Mouse (Mus musculus) lung, embryonic 15.5 days (tissue): ENCODE data around the gene Rfxap. TPM values are rescaled to one million over a fixed set of nuclear protein-coding genes. Genes with fewer than 3 reads are reported as not detected.
"Not testable (repeated sequence)": the region's sequence is repeated elsewhere in the genome, so short reads cannot be mapped to it uniquely, and the experiment has no call there.

Experiments
- ATAC-seq: fragments of 200-750 bp; cut with Nextera tagmentation; 2 replicates; pipeline ENCODE4 v1.8.0; 2017; ENCODE audit warnings: moderate number of reproducible peaks, borderline replicate concordance; ENCODE audit not compliant: low FRiP score, low TSS enrichment; ENCODE audit errors: extremely low read depth
- H3K27ac ChIP-seq: fragments of 300-500 bp; sonication (generic); 2 replicates; pipeline ENCODE4 v1.5.1; 2015; ENCODE audit warnings: moderate library complexity, mild to moderate bottlenecking, inconsistent platforms
- H3K27me3 ChIP-seq: fragments of 300-500 bp; sonication (generic); 2 replicates; pipeline ENCODE4 v1.6.1; 2015; ENCODE audit warnings: inconsistent platforms
- H3K36me3 ChIP-seq: fragments of 300-500 bp; sonication (generic); 2 replicates; pipeline ENCODE4 v1.6.1; 2015; ENCODE audit warnings: inconsistent platforms
- H3K4me1 ChIP-seq: fragments of 300-500 bp; sonication (generic); 2 replicates; pipeline ENCODE4 v1.6.1; 2015; ENCODE audit warnings: inconsistent platforms
- H3K4me2 ChIP-seq: fragments of 300-500 bp; sonication (generic); 2 replicates; pipeline ENCODE4 v1.6.1; 2015; ENCODE audit warnings: inconsistent platforms, mild to moderate bottlenecking, moderate library complexity
- H3K4me3 ChIP-seq: fragments of 300-500 bp; sonication (generic); 2 replicates; pipeline ENCODE4 v1.5.1; 2015; ENCODE audit warnings: mild to moderate bottlenecking, inconsistent platforms
- H3K9ac ChIP-seq: fragments of 300-500 bp; sonication (generic); 2 replicates; pipeline ENCODE4 v1.6.1; 2015; ENCODE audit warnings: inconsistent platforms
- H3K9me3 ChIP-seq: fragments of 300-500 bp; sonication (generic); 2 replicates; pipeline ENCODE4 v1.6.1; 2016; ENCODE audit warnings: inconsistent platforms
- WGBS: fragments of 180-500 bp; shearing (Covaris S2); methylation state at CpG from one replicate; pipeline ENCODE4 v1.1.7; 2015; 5-methylcytosine and 5-hydroxymethylcytosine counted together
- polyA plus RNA-seq: library from polyadenylated mRNA; unstranded; fragments of >200 nt; fragmentation: Nextera tagmentation; extraction: Ambion mirVana; gene quantifications from 2 replicates; pipeline ENCODE4 v1.2.1, GENCODE M21; 2015

The Rfxap gene
- polyA plus RNA-seq, 1 experiment from 2014 or later: 32.8 TPM

DNA sequence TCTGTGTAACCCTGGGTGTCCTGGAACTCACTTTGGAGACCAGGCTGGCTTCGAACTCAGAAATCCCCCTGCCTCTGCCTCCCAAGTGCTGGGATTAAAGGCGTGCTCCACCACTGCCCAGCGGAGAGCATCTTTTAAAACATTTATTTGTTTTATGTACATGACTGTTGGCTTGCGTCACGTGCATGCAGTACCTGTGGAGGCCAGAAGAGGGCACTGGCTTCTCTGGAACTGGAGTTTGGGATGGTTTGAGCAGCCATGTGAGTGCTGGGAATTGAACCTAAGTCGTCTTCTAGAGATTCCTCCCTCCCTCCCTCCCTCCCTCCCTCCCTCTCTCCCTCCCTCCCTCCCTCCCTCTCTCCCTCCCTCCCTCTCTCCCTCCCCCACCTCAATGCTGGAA, 42.1 kb downstream of the Rfxap start:
- not testable (repeated sequence) for H3K27me3 ChIP-seq, H3K4me2 ChIP-seq, H3K36me3 ChIP-seq, H3K4me3 ChIP-seq, H3K27ac ChIP-seq, ATAC-seq, H3K9ac ChIP-seq, H3K9me3 ChIP-seq
- WGBS: 89% methylated on average over 6 of the region's 6 CpGs
- peaks cover 15% of the 10 kb centered on the region for H3K4me1 ChIP-seq

DNA sequence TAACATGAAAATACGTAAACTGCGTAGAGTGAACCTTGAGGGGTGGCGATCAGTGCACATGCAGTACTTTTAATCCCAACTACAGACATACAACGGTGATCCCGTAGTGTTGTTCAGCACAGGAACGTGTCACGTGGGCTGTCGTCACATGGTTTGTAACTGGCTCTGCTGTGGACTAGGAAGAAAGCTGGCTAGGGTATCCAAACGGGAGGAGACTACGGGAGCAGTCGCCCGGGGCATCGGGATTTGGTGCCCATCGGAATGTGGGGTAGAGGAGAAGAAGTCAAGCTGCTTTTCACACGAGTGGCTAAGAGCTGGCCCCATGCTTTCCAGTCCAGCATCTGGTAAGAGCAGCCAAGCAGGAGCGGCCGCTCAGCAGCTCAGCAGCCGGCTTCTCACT, 43.2 kb downstream of the Rfxap start:
- no peaks in the 10 kb centered on the region for H3K36me3 ChIP-seq
- peak overlapping the region; percentile 40 for H3K4me2 ChIP-seq
- H3K27me3 ChIP-seq: no peaks in the 10 kb centered on the region
- WGBS: 55% methylated on average over 18 of the region's 18 CpGs
- no peak overlapping the region for H3K9ac ChIP-seq
- H3K27ac ChIP-seq: no peak overlapping the region
- peaks cover 20% of the 10 kb centered on the region for H3K4me1 ChIP-seq
- ATAC-seq: no peak
- H3K9me3 ChIP-seq: no peaks in the 10 kb centered on the region; the same call in 1 of the 2 replicates
- H3K4me3 ChIP-seq: peak overlapping the region; percentile 23

DNA sequence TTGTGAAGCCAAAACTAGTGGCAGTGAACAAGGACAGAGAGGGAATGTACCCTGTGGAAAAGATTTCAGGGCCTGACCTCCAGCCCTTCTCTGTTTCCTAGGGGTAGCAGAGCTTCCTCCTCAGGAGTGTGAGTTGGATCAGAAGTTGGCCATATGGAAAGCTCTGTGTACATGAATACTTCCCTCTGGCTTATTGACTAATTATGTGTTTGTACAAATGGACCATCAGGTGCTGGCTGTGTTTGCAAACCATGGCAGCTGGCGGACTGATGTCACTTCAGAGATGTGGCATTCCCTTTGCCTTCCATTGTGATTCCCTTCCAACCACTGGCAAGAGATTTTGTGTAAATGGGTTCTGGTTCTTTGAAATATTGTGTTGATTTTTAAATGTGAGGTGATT, 46.3 kb downstream of the Rfxap start:
- Histone ChIP-seq H3K9ac (no peak overlapping the region), H3K27me3 (no peaks in the 10 kb centered on the region), H3K4me3 (no peak overlapping the region), H3K27ac (no peak overlapping the region), H3K36me3 (no peaks in the 10 kb centered on the region), H3K4me2 (no peak overlapping the region), H3K4me1 (peaks cover 45% of the 10 kb centered on the region), H3K9me3 (no peaks in the 10 kb centered on the region; the same call in 1 of the 2 replicates)
- WGBS: 36% methylated on average over 1 of the region's 1 CpGs
- ATAC-seq: peak; percentile 44; the same call in 1 of the 2 replicates

DNA sequence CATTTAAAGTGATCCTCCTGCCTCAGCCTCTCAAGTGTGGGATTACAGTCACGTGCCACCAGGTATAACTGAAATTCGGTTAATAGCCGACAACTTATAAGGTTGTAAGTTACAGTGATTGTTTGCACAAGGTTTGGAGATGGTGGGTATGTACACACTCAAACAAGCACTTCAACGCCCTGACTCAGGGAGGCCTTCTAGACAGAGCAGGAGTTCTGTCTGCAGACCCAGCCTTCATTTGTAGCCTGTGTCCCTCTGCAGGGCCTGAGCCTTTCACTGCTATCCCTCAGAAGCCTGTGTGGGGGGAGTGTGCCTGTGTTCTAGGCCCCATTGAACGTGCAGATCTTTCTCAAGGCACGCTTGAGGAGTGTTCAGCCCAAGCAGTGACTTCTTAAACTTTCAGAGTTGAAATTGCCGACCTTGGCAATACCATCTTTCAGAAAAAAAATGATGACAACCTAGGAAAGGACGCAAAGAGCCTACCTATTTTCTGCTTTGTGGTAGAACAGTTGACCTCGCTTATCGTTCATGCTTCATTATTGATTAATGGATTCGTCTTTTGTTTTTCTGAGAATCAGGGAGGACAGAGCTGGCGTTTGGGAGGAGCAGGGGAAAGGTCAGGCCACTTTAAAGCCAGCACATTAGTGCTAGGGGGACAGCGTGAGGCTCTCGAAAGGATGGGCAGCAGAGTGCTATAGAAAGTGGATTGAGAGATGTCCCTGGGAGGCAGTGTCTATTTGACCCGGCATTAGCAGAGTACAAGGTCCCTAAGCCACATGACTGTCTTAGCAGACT, 47.1 kb downstream of the Rfxap start:
- WGBS: 36% methylated on average over 15 of the region's 15 CpGs
- H3K36me3 ChIP-seq: no peaks in the 10 kb centered on the region
- H3K4me1 ChIP-seq: peaks cover 49% of the 10 kb centered on the region
- ATAC-seq: no peak
- no peak overlapping the region for H3K27ac ChIP-seq
- H3K9me3 ChIP-seq: no peaks in the 10 kb centered on the region; the same call in 1 of the 2 replicates
- H3K9ac ChIP-seq: no peak overlapping the region
- no peak overlapping the region for H3K4me3 ChIP-seq
- no peaks in the 10 kb centered on the region for H3K27me3 ChIP-seq
- H3K4me2 ChIP-seq: no peak overlapping the region

DNA sequence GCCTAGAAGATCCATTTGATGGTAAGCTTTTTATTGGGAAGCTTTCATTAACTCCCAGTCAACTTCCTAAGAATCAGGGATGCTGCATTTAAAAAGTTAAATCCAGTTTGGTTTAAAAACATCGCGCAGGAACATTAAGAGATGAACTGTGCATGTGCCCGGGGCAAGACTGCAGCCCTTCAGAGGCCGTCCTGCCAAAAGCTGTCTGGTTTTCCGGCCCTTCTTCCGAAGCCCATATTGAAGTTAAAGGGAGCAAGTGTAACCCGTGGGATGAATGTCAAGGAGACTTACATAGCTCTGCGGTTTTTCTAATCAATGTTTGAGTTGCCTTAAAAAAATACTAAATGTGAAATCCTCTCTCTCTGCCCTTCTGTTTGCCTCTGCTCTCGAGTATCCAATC, 48.4 kb downstream of the Rfxap start:
- no peak for ATAC-seq
- no peaks in the 10 kb centered on the region for H3K36me3 ChIP-seq
- H3K9ac ChIP-seq: no peak overlapping the region
- H3K4me2 ChIP-seq: no peak overlapping the region
- 57% methylated on average over 9 of the region's 9 CpGs for WGBS
- H3K4me1 ChIP-seq: peaks cover 58% of the 10 kb centered on the region
- no peak overlapping the region for H3K4me3 ChIP-seq
- H3K27ac ChIP-seq: no peak overlapping the region
- H3K27me3 ChIP-seq: no peaks in the 10 kb centered on the region
- H3K9me3 ChIP-seq: no peaks in the 10 kb centered on the region; the same call in 1 of the 2 replicates

DNA sequence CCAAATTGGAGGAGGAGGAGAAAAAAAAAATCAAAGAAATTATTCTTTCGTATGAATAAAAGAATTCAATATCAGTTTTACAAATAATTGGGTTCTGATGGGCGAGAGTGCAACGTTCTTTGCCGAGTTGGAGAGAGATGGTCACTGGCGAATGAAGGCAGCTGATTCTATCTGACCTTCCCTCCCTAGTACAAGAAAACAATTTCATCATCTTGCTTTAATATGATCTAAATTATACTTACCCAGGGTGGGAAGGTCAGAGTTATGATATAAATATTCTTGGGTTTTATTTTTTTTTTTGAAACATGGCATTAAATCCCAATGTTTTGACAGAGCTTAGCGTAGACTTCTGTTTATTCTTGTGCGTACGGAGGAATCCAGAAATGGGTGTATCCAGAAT, 50.1 kb downstream of the Rfxap start:
- Histone ChIP-seq H3K27ac (no peak overlapping the region), H3K27me3 (no peaks in the 10 kb centered on the region), H3K4me1 (peaks cover 53% of the 10 kb centered on the region), H3K4me2 (peak overlapping the region; percentile 98), H3K4me3 (no peak overlapping the region), H3K9me3 (no peaks in the 10 kb centered on the region; the same call in 1 of the 2 replicates), H3K36me3 (no peaks in the 10 kb centered on the region), H3K9ac (no peak overlapping the region)
- no peak for ATAC-seq
- WGBS: 55% methylated on average over 8 of the region's 8 CpGs

DNA sequence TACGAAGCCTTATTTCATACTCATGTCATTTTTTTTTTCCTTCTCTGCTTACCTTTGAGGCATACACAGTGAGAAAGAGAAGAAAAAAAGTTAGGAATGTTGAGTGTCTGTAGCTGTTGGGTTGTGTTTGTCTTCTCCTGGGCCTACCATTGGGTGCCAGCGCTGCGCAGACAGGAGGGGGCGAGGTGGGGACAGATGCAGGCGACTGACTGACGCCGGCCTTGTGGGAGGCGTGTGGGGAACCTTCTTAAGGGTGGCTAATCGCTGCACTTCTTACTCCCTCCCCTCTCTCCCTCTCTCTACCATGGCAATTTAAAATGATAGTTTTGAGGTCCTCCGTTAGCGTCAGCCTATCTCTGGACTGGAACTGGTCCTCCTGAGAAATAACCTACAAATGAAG, 51.5 kb downstream of the Rfxap start:
- ATAC-seq: peak; percentile 61
- under 1% methylated on average over 11 of the region's 11 CpGs for WGBS

DNA sequence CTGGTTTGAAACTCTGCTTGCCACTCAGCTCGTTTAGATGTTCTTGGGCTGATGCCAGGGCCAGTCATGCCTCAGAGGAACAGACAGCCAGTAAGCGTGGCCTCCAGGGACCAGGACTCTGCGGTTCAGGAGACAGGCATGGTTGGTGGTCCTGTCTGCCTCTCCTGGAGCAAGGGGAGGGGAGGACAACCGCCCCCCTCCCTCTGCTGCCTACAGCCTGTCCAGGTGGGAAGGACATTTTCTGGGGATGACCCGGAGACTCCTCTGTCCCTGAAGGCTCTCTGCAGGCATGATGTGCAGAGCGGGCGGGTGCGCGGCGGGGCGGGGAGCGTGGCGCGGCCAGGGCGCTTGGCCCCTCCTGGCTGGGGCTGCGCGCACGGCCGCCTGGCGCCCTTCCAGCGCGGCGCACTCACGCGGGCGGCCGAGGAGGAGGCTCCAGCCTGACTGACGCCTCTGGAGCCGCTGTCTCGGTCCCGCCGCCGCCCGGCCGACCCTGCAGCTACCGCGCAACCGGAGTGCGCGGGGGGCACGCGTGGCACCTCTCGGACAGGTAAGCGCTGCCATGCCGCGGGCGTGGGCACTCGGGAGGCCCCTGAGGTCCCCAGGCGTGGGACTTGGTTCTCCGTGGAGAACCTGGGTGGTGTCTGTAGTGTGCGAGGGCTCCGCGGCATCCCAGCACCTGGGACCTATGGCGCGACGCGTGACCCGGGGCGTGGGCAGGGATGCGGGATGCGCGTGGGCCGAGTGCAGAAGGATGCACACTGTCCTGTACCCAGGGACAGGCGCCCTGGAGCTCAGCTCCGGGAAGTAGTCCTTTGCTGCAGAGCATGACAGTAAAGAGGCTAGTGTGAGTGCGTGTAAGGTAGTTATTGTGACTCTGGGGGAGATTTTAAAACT, 52.2 kb downstream of the Rfxap start, which contains the start of gene Smad9:
Smad9 (plus strand) TSS at position 438 of the 897 bp plus-strand sequence.
- under 1% methylated on average over 51 of the region's 66 CpGs for WGBS
- no peaks in the 10 kb centered on the region for H3K9me3 ChIP-seq

More for the DNA sequence above, 51.5 kb downstream of the Rfxap start:
- H3K36me3 ChIP-seq: peaks cover 5% of the 10 kb centered on the region
- H3K27ac ChIP-seq: peak overlapping the region; percentile 83
- H3K4me3 ChIP-seq: peak overlapping the region; percentile 64
- peak overlapping the region; percentile 63 for H3K9ac ChIP-seq
- no peaks in the 10 kb centered on the region for H3K9me3 ChIP-seq
- peak overlapping the region; percentile 98 for H3K4me2 ChIP-seq
- peaks cover 48% of the 10 kb centered on the region for H3K4me1 ChIP-seq
- no peaks in the 10 kb centered on the region for H3K27me3 ChIP-seq

DNA sequence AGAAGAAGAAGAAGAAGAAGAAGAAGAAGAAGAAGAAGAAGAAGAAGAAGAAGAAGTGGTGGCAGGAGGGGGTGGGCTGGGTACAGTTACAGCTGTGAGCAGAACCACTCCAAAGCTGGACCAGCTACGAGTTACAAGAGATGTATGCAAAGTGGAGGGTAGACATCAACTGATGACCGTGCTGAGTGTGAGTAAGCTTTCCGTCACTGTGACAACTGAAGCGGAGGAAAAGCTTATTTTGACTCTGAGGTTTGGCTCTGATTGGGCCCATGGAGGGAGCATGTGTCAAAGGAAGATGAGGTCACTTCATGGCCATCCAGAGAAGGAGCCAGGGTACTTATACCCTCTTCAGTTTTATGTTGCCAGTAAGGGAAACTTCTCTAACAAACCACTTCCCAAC, 54.2 kb downstream of the Rfxap start:
- Histone ChIP-seq H3K9ac (no peak overlapping the region), H3K4me1 (peaks cover 35% of the 10 kb centered on the region), H3K36me3 (peaks cover 32% of the 10 kb centered on the region), H3K4me3 (no peak overlapping the region), H3K27me3 (no peaks in the 10 kb centered on the region), H3K4me2 (no peak overlapping the region), H3K27ac (no peak overlapping the region), H3K9me3 (no peaks in the 10 kb centered on the region)
- ATAC-seq: no peak
- 71% methylated on average over 4 of the region's 4 CpGs for WGBS

More for the DNA sequence above, 52.2 kb downstream of the Rfxap start, which contains the start of gene Smad9:
- Histone ChIP-seq H3K27me3 (no peaks in the 10 kb centered on the region), H3K4me3 (peak within 1 kb of the TSS; percentile 64), H3K36me3 (peaks cover 12% of the 10 kb centered on the region), H3K4me1 (peaks cover 42% of the 10 kb centered on the region), H3K27ac (peak within 1 kb of the TSS; percentile 83), H3K9ac (peak within 1 kb of the TSS; percentile 63), H3K4me2 (peak within 1 kb of the TSS; percentile 98)
- peak; percentile 90 for ATAC-seq
